Mouse (Mus musculus) c-Kit-positive CD71-negative TER-119-negative erythroid progenitor cells, embryonic 14.5 days (primary cell): ENCODE measurements around the gene Txndc17.

Source experiments
- DNase-seq: peaks from one replicate; pipeline ENCODE4 v3.0.0-alpha.2; 2013; ENCODE audit warnings: low read depth

The Txndc17 gene

DNA sequence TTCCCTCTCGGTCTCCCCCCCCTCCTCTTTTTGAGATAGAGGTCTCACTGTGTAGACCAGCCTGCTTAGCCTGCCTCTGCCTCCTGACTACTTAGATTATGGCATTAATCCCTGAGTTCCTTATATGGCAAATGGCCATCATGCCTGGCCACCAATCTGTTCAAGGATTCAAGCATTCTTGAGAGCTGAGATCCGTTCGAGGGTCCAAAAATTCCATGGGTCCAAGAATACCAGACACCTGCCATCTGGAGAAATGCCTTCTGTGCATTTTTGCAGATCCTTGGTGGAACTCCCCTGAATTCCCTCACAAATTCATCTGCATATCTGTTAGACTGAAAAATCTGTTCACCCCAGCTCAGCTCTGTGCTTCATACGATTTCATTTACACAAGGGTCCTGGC, 16.1 kb downstream of the Txndc17 start:
- DNase-seq: no peak

DNA sequence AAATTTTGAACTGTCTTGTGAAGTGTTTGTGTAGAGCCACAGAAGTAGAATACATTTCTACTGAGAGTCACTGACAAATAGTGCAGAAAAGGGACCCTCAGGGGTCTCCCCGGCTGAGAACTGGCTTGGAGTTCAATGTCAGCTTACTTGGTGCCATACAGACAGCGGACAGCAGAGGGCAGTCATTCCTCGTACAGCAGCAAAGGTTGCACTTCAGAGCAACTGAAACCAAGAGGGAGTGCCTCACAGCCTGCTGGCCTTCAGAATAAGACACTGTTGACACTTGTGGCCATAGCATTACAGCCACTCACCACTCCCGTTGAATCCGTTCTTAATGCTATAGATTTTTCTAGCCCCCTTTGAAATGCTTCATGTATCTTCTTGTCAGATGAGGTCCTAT, 17.5 kb downstream of the Txndc17 start:
- DNase-seq: peak; percentile 47

DNA sequence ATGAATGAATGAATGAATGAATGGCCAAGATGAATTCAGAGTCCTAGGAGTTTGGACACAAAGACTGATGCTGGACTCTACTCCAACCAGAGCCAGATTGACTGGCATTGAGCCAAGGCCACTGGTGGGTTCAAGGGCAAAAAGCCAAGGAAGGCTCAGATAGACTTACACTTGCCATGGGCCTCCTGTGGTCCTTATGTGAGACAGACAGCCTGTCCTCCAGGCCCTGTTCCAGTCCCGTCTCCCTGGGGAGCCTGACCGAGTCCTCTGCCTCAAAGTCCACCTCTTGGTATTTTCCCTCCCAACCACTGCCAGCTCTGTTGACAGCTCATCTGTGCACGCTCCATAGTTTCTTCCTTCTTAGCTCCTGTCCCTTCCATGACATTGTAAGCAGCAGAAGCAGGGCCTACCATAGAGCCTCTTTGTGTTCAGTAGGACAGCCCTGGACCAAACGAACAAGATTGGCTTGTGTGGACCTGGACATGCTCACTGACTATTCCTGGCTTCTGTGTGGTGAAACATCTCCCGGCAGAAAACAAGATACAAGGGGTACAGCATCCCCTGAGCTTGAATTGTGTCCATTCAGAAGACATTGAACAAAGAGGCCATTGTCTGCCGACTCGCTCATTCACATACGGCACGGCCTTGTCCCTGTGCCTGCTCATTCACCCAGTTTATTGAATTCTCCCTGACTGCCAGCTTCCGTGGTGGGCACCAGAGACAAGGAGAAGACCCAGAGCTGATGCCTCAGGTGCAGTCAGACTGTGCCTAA, 18.9 kb downstream of the Txndc17 start:
- DNase-seq: no peak

DNA sequence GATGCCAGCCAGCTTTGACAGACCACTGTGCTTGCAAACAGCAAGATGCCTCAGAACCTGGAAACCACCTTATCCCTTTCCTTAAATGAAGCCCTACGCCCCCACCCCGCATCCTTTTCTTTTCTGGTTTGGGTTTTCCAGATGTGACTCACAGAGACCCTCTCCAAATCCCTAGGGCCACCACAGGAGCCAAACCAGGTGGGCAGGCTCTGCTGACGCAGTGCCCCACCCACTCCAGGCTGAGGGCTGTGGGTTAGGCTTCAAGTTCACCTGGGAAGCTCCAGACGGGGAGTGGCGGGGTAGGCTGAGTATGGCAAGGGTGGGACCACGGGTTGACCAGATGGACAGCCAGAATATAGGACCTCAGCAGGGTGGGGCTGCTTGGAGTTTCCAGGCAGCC, 19.6 kb downstream of the Txndc17 start:
- DNase-seq: no peak

DNA sequence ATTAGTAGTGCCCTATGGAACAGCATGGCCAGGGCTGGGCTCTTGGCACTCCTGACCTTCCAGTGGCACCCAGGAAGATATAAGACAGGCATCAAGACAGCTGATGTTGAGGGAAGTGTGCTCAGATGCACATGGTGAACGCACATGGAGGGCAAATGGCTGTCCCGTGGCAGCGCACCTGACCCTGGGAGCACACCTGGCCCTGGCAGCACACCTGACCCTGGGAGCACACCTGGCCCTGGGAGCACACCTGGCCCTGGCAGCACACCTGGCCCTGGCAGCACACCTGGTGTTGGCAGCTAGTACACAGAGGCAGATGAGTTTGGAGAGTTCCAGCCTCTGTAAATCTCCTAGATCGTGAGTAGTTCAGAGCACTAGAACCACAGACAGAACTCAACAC, 21.2 kb downstream of the Txndc17 start:
- no peak for DNase-seq

DNA sequence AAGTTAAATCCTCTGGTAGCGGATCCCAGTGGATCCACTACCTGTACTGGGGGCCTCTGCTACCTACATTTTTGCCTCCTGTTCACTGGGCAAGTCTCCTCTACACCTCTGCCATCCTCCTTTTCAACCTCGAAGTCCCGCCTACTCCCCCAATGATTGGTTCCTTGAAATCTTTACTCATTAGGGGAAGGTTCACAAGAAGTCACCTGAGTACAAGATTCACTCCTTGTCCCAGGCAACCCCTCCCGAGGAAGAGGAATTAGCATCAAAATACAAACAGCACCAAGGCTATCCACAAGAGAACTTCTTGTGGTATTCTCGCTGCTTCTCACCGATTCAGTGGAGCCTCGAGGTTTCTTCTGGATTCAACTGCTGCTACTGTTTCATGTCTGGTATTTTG, 24.7 kb downstream of the Txndc17 start:
- DNase-seq: no peak

DNA sequence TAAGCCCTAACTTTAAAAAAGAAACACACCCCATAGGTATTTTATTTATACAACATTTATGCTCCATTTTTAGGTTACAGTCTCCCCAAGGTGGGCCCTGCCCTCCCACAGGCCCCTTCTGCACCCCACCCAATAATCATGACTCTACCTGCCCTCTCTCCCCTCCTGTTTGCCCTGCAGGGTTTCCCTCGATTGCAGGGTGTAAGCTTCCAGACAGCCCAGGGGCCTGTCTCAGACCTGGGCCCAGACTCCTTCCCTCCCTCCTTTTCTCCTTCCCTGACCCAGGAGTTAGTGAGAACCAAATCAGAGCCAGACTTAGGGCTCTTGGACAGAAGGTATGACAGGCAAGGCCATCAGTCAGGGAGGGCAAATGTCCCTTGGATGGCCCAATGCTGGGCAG, 25.6 kb downstream of the Txndc17 start:
- DNase-seq: no peak

DNA sequence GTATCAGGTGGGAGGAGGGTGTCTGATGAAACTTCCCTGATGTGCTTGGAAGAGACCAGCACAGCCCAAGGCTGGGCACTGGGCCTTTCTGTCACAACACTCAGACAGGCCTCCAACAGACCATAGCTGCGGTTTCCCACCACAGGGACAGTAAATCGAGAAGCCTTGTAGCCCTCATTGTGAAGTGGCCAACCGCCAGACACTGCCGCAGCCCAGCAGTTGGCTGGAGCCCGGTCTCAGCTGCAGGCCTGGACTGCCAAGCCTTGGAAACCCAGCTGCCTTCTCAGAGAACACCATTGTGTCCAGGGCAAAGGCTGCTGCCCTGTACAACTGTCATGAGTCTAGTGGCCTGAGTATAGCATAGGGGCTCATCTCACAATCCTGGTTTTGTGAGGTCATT, 26.7 kb downstream of the Txndc17 start:
- DNase-seq: no peak

DNA sequence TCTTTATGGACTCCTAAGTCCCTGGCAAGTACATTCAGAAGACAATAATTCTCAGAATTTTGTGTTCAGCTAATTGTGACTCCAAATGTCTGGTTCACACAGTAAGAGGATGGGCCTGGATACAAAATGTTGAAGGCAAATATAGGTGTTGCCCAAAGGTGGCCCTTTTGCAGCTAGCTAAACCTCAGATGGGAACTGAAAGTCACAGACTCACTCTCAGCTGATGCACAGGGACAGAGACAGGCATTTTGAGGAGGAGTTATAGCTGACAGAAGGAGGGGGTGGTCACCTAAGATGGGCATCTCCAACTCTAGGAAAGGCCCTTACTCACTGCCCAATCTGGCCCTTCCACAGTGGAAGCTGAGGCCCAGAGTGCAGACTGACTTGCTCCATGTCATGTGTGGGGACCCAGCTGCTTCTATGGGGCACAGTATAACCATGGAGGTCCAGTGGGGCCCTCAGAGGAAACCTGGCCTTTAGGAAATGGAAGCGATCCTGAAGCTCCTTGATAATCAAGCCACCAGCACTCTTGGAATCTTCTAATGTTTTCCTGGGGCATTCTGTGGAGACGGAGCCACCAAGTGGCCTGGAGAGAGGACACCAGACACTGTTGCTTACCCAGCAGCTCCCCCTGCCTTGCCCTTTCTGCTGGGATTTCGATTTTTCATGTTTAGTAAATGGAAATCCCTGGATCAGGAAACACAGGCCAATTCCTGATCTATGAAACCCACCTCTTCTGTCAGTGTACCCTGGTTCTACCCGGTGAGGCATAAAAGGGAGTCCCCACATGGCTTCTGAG, 32.9 kb downstream of the Txndc17 start:
- no peak for DNase-seq

DNA sequence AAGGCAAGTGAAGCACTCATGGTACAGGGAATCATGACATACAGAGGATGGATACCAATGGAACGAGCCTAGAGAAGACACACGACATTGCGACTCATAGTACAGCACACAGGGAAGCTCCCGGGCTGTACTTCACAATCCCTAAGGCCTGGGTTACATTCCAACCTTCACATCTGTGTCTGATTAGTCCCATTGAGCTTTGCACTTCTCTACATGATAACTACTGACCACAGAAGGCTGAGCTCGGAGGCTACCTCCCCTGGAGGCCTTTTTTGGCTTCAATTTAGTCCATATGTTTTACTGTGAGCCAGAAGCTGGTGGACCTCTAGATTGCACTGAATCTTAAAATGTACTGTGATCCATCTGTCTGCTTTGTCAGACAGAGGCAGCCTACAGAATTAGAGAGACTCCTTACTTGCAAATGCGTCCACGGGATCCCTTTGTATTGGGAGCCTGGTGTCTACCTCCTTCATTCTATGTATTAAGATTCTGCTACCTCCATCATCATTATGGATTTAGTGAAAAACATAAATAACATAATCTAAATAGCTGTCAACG, 37.9 kb downstream of the Txndc17 start:
- DNase-seq: no peak

DNA sequence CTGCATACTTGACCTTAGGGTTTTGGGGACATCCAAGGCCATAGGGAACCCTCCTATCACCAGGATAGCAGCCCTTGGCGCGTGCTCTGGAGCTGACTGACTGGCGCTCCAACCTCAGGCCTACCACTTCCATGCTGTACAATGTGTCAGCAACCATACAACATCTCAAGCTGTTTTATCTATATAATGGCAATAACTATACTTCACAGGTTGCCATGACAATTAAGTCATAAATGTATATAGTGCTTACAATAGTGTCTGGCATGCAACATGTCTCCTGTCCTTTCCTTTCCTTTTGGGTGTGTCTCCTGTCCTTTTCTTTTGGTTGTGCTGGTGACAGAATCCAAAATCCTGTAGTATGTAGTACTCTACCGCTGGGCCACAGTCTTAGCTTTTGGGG, 48.3 kb downstream of the Txndc17 start:
- DNase-seq: no peak

DNA sequence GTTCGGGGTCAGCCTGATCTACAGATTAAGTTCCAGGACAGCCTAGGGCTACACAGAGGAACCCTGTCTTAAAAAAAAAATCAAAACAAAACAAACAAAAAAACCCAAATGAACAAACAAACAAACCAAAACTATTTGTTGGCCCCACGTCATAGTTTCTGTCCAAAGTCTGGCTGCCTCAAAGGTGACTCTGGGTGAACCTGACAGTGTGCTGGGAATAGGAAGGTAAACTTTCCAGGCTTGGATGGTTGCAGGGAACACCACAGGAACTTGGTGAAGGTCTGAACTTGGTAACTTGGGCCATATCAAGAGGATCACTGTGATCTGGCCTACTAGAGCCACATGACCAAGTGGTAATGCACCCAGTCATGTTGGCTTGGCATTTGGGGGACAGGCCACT, 49.1 kb downstream of the Txndc17 start:
- no peak for DNase-seq
